Mouse (Mus musculus) gastrocnemius, postnatal 14 days (tissue): ENCODE results near the gene Mxi1. TPM values are rescaled to one million over a fixed set of nuclear protein-coding genes. Genes with fewer than 3 reads are reported as not detected.

Source experiments
- DNase-seq: peaks from one replicate; pipeline ENCODE4 v3.0.0; 2021; ENCODE audit warnings: mixed read lengths
- intact Hi-C: fragments of 180-260 bp; cut with DNase I; formaldehyde crosslinking; loops from one replicate; pipeline ENCODE4 v1.15.1; 2025; ENCODE audit warnings: low total_unique reads
- total RNA-seq, 2 experiments: library from RNA; stranded (reverse); gene quantifications; 2 replicates each; pipeline ENCODE4 v1.2.3; 2021

Mxi1 gene
- total RNA-seq, 2 experiments from 2014 or later, result 30.5 to 31.5 TPM

DNA sequence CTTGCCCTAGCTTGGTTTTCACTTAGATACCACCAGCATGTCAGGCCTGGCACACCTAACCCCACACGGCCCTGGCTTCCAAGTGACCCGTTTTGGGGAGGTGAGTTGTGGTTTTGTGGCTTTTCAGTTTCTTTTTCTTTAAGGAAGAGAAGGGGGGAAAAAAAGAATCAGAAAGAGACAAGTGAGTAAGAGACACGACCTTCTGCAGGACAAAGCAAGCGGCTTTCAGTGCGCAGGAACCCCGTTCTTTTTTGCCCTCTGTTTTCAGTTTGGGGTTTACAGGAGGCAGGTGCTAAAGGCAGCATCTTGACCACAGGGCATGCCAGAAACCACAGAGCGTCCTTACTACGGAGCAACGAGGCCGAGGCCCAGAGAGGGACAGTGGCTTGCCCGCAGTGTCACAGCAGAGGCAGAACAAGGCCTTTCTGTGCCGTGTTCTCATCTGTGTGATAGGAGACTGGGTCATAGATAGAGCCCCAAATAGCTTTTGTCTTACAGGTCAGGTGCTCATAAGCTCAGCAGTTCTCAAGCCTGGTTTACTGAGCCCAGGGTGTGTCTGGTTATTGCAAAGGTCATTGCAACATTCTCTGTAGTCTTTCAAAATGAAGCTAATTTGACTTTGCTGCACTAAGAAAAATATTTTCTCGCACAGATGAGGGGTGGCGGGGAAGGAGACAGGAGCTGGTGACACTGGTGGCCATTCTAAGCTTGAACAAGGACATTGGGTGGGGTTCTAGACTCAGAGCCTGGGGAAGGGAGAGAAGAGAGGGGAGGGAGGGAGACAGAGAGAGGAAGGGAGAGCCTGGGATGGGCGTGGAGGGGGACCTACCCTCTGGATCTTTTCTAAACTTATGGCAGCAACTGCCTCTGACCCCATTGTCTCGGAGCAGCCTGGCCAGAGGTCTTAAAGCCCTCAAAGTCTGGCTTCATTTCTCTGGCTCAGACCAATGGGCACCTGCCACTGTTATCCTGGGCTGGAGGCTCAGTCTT lies 8.1 kb downstream of the Mxi1 start:
- intact Hi-C loops, result no loop called here
- no peak for DNase-seq

DNA sequence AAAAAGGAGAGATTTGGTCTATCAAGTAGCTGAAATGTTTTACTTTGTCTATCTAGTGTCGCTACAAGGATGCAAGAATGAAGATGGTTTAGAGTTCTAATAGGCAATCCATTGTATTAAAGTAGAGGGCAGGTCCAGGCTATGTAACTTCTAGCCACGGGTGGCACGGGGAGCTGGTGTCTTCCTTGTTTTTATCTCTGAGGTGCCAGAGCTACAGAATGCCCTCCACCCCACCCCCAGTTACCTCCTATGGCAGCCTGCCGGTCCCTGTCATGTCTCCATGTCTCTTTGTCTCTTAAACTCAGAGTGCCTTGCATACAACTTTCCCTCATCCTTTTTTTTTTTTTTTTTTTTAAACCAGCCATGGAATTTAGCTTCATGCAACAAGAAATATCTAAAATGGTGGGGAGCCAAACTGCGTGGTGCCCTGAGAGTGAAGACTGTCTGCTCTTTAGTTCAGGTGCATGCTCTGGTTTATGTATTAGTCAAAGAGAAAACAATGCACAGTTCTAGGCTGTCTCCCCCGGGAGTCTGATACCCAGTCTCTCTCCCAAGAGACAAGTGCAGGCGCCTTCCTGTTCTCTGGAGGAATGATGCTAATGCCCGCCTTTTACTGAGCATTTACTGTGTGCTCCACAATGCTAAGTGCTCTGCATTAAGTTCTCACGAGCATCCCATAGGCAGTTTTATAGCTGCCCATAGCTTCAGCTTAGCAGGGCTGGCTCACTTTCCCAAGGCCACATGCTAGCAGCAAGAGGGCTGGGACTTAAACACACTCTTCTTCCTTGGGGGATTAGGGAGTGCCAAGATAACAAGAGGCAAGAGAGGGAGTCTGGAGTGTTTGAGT lies 10.2 kb downstream of the Mxi1 start:
- intact Hi-C loops, result loop anchor here (10.0 kb wide), 1 partner anchor 176 kb away; the partner anchor contains the start of gene Add3
- DNase-seq, result no peak

DNA sequence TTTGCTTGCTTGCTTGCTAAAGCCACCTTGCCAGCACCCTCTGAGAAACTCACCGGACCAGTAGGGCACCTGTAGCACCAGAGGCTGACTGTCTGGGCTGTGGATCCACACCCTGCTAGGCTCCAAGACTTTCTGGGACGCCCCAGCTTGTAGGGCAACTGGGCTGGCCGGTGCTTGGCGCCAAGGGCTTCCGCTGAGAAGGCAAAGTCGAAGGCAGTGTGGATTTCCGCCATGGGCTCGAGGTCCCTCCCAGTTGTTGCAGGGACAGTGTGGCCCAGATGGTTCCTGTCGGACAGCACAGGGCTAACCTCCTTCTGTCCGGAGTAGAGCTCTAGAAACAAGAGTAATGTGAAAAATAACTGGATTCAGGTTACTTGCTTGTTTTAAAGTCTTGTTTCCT lies 11.0 kb downstream of the Mxi1 start:
- intact Hi-C loops, result loop anchor here (10.0 kb wide), 1 partner anchor 176 kb away; the partner anchor contains the start of gene Add3
- DNase-seq, result peak; percentile 51

DNA sequence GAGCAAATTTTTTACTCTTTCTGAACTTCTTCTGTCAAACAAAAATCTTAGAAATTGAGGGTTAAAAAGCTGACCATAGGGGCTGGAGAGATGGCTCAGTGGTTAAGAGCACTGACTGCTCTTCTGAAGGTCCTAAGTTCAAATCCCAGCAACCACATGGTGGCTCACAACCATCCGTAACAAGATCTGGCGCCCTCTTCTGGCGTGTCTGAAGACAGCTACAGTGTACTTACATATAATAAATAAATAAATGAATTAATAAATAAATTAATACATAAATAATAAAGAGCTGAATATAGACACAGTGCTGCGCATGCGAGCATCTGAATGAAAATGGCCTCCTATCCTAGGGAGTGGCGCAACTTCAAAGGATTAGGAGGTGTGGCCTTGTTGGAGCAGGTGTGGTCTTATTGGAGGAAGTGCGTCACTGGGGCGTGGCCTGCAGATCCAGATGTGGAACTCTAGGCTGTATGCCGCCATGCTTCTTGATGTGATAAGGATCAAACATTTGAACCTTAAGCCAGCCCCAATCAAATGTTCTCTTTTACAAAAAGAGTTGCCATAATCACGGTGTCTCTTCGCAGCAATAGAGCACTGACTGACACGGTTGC lies 12.2 kb downstream of the Mxi1 start:
- intact Hi-C loops, result loop anchor here (10.0 kb wide), 1 partner anchor 178 kb away; the partner anchor contains the start of gene Add3
- no peak for DNase-seq

DNA sequence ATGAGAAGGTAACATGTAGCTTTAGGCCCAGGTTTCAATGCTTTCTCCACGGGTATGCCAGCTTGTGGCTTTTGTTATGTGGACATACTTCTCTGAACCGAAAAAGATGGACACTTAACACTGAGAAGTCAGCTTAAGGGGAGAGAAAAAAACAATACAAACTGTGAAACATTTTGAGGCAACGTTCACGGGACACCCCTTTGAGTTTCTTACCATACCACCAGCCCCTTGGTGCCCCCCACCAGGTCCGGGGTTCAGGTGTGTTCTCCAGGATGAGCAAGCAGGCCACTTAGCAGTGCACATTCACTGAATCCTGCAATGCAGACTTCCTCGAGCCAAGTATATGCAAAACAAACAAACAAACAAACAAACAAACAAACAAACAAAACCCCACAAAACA lies 14.5 kb downstream of the Mxi1 start:
- no peak for DNase-seq
- intact Hi-C loops, result loop anchor here (10.0 kb wide), 1 partner anchor 180 kb away; the partner anchor contains the start of gene Add3

DNA sequence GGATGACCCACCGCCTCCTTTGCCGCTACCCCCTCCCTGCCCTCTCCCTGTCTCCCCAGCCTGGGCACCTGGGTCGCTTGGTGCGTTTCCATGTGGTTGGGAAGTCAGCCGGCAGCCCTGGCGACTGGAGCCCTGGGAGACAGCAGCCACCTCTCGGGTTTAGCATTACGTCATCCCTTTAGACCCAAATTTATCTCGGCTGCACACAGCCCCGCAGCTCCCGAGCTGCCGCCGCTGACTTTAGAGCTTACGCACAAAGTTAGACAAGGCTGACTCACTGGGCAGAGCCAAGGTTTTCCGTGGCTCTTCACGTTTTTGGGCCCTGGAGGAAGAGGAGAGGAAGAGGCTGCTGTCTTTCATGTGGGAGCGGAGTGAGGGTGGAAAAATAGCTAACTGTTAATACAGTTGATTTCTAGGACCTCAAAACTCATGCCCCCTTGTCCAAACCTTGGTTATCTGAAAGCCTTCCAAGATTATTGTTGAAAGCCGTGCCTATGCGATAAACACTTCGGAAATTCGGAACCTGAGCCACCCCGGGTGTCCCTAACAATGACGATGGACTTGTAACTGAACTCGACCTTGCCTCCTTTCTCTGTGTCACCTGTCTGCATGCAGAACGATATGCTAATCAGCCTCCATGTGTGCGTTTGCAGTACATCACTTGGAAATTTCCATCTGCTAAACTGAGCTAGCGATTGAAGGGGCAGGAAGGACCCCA lies 15.4 kb downstream of the Mxi1 start:
- intact Hi-C loops, result loop anchor here (10.0 kb wide), 1 partner anchor 181 kb away; the partner anchor contains the start of gene Add3

DNA sequence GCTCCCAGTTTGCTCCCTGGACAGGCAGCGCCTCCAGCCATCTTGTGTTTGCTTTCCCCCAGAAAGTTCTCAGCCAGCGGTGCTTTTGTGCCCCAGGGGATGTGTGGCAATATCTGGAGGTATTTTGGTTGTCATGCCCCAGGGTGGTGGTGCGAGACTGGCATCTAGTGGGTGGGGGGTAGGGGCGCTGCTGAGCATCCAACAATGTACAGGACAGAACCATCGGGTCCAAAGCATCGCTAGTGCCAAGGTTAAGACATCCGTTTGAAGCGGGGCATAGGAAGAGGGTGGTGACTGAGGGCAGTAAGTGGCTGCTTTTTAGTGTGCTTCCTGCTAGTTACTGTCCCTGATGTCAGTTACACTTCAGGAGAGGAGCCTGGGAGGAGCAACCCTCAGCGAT lies 17.8 kb downstream of the Mxi1 start:
- intact Hi-C loops, result loop anchor here (10.0 kb wide), 1 partner anchor 183 kb away; the partner anchor contains the start of gene Add3
- DNase-seq, result no peak

More for the DNA sequence above, 15.4 kb downstream of the Mxi1 start:
- DNase-seq, result peak; percentile 57

DNA sequence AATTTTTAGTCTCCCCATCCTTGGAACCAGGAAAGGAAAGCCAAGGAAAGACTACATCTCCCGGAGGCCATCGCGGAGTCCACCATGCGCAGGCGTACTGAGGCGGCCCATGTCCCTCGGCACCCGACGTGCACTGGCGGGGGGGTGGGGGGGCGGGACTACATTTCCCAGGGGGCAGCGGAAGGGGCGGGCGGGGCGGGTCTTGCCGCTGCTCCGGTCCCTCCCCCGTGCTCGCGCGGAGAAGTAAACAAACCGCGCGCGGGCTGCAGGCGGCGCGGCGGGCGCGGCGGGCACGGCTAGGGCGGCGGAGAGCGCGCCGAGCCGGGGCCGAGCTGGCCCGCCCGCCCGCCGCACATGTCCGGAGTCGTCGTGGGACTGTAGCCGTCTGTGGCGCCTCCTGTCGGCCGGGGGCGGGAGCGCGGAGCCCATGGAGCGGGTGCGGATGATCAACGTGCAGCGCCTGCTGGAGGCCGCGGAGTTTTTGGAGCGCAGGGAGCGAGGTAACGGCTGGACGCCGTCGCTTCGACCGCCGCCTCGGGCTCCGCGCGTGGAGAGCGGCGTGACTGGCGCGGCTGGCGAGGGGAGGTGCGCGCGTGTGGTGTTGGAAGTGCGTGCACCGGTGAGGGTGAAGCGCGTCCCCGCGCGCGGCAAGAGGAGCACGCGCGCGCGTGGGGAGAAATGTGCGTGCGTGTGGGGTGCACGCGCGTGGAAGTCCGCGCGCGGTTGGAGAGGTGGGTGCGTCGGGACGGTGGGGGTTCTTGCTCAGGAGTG lies 19.1 kb downstream of the Mxi1 start:
- intact Hi-C loops, result loop anchor here (10.0 kb wide), 1 partner anchor 185 kb away; the partner anchor contains the start of gene Add3
- DNase-seq, result peak; percentile 93

DNA sequence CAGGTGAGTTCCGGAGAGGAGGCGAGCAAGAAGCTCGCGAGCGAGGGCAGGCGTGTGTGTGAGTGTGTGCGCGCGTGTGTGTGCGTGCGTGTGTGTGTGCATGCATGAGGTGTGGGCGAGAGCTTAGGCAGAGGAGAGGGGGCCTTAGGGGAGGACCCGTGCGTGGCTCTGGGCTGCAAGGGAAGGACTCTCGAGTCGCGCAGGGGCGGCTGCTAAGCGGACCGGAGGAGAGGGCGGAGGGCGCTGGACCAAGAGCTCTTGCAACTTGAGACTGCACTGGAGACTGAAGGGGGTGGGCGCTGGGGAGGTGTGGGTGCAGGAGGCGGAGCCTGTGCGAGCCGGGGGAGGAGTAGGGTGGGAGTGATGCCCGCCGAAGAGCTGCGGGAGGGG lies 19.7 kb downstream of the Mxi1 start:
- intact Hi-C loops, result loop anchor here (10.0 kb wide), 1 partner anchor 185 kb away; the partner anchor contains the start of gene Add3
- DNase-seq, result peak; percentile 83

DNA sequence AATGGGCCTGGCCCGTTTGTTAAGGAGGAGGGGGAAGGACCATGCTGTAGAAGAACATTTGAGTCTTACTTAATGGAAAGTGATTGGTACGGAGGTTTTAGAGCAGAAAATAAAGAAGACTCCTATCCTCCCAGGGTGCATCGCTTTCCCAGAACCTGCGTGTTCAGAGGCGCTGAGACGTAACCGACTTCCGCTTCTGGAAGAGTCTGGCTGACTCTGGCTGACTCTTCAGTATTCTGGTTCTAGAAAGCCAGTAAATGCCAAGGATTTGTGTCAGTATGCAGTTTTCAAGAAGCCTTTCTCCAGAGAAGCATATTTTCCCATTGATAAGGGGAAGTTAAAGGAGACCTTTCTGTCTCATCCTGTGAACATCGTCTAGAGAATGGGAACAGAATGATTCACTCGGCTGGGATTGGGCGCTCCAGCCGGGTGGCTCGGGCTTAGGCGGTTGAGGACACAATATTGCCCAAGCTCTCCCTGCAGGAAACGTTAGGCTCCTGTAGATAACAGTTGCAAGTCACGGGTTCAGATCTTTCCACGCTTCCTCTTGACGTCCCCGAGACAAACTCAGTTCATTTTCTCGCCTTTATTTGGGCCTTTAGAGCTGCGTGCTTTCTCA lies 21.7 kb downstream of the Mxi1 start:
- DNase-seq, result no peak
- intact Hi-C loops, result no loop called here

DNA sequence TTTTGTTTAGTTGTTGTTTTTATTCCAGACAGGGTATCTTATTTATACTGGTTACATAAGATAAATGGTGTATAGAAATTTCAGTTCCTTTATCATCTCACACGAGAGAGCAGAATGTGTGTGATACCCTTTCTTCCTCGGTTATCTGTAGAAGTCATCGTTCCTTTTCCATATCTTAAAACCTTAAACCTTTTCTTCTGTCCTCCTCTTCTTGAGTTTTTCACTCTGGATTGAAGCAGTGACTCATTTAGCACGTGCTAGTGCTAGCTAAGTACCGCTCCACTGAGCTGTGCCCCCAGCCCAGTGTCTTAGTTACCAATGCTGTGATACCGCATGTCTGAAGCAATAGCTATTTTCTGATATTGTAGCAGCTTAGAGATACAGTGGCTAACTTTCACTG lies 23.4 kb downstream of the Mxi1 start:
- DNase-seq, result no peak
- intact Hi-C loops, result no loop called here

DNA sequence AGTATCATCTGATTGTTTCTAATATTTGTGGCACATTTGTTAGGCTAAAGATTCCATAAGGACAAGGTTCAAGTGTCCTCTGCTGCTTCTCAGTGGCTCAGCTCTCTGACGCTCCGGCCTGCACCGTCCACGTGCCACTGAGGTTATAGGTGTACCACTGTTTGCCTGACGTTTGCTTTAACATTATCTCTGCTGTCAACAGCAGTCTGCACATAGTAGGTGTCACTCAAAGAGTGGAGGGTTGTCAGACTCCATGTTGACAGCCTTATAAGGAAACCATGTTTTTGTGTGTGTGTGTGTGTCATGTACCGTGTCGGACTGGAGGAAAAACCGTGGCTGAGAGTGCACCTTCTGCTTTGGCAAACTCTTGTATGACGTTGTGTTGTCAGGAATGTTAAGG lies 24.9 kb downstream of the Mxi1 start:
- DNase-seq, result no peak
- intact Hi-C loops, result no loop called here

DNA sequence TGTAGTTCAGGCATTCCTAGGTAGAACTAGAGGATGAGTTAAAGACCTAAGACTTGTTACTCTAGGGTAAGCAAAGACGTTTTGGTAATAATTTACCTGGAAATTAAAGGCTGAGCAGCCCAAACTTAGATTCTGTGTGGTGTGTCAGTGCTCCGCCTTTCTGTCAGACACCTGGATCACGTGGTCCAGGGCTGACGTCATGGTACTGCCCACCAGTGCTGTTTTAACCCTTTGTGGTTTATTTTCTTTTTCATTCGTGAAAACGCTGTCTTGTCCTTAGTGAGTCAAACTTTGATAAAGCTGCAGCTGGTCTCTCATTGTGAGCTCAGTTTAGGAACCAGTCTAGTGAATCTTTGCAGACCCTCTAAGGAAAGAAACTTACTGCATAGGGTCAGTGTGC lies 30.1 kb downstream of the Mxi1 start:
- no peak for DNase-seq

DNA sequence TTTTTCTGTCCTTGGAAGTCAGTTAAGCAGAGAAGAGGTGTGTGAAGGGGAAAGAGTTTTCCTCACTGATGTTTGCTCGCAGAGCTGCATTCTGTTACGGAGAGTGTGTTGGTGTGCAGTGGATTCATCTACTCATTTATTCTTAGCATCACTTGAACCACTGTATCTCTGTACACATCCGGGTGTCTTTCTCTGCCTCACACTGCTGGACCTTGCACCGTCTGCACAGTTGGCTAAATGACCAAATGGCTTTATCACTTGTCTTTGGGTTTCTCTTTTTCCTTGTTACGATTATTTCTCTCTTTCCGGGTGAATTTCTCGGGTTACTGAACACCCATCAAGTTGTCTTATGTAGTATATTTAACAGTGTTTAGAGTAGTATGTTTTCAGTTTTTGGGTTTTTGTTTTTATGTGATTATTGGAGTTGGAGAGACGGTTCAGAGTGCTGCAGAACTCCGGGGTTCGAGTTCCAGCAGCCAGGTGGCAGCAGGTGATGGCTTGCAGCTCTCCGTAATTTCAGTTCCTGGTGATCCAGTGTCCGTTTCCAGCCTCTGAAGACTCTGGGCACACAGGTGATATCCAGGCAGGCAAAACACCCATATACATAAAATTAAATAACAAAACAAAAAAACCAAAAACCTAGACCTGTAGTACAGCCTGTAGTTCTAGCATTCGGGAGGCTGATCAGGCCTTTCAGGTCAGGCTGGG lies 33.0 kb downstream of the Mxi1 start:
- intact Hi-C loops, result no loop called here
- DNase-seq, result no peak

More for the DNA sequence above, 30.1 kb downstream of the Mxi1 start:
- intact Hi-C loops, result no loop called here

DNA sequence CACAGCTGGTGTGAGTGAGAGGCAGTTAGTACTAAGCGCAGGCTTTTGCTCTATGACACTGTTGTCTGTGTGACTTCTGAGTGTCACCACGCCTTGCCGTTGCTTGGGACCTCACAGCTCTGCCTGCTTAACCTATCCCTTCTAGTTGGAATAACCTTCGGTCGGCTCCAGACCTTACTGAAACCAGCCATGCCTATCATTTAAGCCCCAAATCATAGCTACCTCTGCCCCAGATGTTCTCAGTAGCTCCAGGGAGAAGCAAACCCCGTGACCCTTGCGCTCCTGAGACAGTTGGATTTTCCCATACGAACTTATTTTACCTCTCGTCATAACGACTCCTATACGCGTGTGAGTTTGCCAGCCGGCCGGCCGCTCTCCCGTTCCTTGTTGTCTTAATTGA lies 33.7 kb downstream of the Mxi1 start:
- intact Hi-C loops, result no loop called here
- no peak for DNase-seq

DNA sequence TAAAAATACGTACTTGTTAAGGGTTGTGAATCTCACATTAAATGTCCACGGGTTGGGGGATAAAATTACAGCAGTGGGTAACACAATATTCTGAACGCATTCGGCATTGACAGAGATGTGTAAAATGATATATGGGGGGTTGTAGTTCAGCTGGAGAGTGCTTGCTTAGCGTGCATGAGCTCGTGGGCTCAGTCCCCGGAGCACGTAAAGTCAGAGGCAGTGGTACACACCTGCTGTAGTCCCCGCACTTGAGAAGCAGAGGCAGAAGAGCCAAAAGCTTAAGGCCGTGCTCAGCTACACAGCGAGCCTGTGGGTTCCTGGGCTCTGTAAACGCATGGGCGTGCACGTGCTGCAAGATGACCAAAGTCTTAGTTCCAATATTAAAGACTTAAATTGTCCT lies 35.4 kb downstream of the Mxi1 start:
- no peak for DNase-seq
- intact Hi-C loops, result no loop called here

DNA sequence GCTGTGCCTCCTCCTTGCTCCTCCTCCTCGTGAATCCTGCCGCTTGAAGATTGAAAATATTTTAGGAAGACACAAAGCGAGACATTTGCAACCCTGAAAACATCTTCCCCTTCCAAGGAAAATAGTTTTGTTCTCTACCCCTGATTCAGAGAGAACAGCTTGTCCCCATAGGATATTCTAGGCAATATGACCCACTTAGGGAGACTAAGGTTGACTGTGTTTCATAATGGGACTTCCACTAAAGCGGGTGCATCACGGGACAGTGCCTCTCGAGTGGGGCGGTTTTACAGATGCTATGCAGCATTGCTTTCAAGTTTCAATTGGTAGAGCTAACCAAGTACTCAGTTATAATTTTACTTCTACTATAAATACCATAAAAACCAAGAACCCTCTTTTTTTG lies 43.5 kb downstream of the Mxi1 start:
- intact Hi-C loops, result no loop called here
- no peak for DNase-seq
